Mouse (Mus musculus) monocyte, adult 59 days (primary cell): ENCODE data around the gene Hpd. TPM values are rescaled to one million over a fixed set of nuclear protein-coding genes. Genes with fewer than 3 reads are reported as not detected.

Source experiments
- total RNA-seq, 2 experiments: library from RNA; stranded (reverse); gene quantifications; one replicate each; pipeline ENCODE4 v1.2.4; 2023

Hpd gene
- not detected for total RNA-seq

GRCm38 (mm10) chr5:123182651-123183050, at the start of gene Hpd:
Hpd (minus strand) TSS chr5:123182727.

GRCm38 (mm10) chr5:123169284-123169683, 13.2 kb downstream of the Hpd start, which contains the start of gene Psmd9:
Psmd9 (plus strand) TSS chr5:123169413.

GRCm38 (mm10) chr5:123142161-123143157, 40.1 kb downstream of the Hpd start, which contains the start of gene Setd1b:
Setd1b (plus strand) TSS chr5:123142193.

GRCm38 (mm10) chr5:123132308-123133071, 50.0 kb downstream of the Hpd start, which contains the start of gene Rhof:
Rhof (minus strand) TSS chr5:123132692.

Other genes starting within 250 kb of the Hpd start
- 10 to 100 TPM; 37.1 to 40.2 TPM for gene Kdm2b, start 192.9 kb downstream of the Hpd start, total RNA-seq
- 10 to 100 TPM; 54.3 to 63.3 TPM for gene Orai1, start 167.7 kb downstream of the Hpd start, total RNA-seq
- gene Morn3, start 135.7 kb downstream of the Hpd start, total RNA-seq: not detected
- 1 to 10 TPM; 3.9 to 4.1 TPM for gene Tmem120b, start 114.3 kb downstream of the Hpd start, total RNA-seq
- gene Rhof, start 50.0 kb downstream of the Hpd start, total RNA-seq: 10 to 100 TPM; 11.9 to 16.5 TPM
- 10 to 100 TPM; 67.5 to 74.0 TPM for gene Setd1b, start 40.5 kb downstream of the Hpd start, total RNA-seq
- 10 to 100 TPM; 16.8 to 20.4 TPM for gene Psmd9, start 13.3 kb downstream of the Hpd start, total RNA-seq
- under 1 TPM in 1 of 2 experiments, not detected in 1; 0.39 TPM for gene Wdr66, start 69.4 kb upstream of the Hpd start, total RNA-seq
- gene Bcl7a, start 161.1 kb upstream of the Hpd start, total RNA-seq: under 1 TPM; 0.66 to 0.79 TPM
- gene Mlxip, start 212.1 kb upstream of the Hpd start, total RNA-seq: 10 to 100 TPM; 69.9 to 72.1 TPM